In genomic region chr17:86765762-86766404, GRCm38 (mm10) we compare ENCODE assay signal across 22 mouse cellular contexts. TPM values are rescaled to one million over a fixed set of nuclear protein-coding genes. Genes with fewer than 3 reads are reported as not detected.
DNase-seq lines count a peak whose midpoint lies in the region; ATAC-seq and TF ChIP-seq lines count a peak whose summit lies in the region.
"Had no signal": no experiment of that assay in that cellular context is flagged by ENCODE, and none has a peak within 500 bp of the region (broad histone marks: within the 10 kb centered on the region; RNA-seq: fewer than 3 reads in every experiment).

No protein-coding gene starts in this region.

- H3K9ac ChIP-seq in lung, postnatal 0 days (replicated peaks; ENCODE audit: low read depth), result no peak overlapping the region
- H3K9ac ChIP-seq: forebrain, embryonic 15.5 days; heart, embryonic 15.5 days; hindbrain, embryonic 13.5 days; neural tube, embryonic 15.5 days had no signal

- WGBS in lung, postnatal 0 days, result 82% methylated on average over 8 of the region's 8 CpGs
- 93% methylated on average over 8 of the region's 8 CpGs for WGBS in limb, embryonic 10.5 days

- peak; percentile 48 for DNase-seq in gastrocnemius, postnatal 25 days
- no peak for DNase-seq in gastrocnemius, postnatal 4 days (ENCODE audit: low spot score in 2 of 2)
- DNase-seq in kidney, postnatal 36 days, result peak; percentile 58 to 59
- DNase-seq in kidney, postnatal 4 days, result no peak
- peak; percentile 3 for DNase-seq in lung, postnatal 10 days
- no peak for DNase-seq in lung, postnatal 0 days (ENCODE audit: low spot score)
- no peak for DNase-seq in limb, embryonic 10.5 days (ENCODE audit: low spot score)
- DNase-seq: adrenal gland, adult 2 months; cerebellum, adult 11-12 months; gastrocnemius, postnatal 14 days; heart, postnatal 36 days; kidney, adult 18-20 months; right cerebral cortex, adult 18-20 months; thymus, adult 18-20 months; thymus, postnatal 36 days had no signal

- no peak overlapping the region for H3K27ac ChIP-seq in lung, postnatal 0 days (ENCODE audit: low read length)
- no peak overlapping the region for H3K27ac ChIP-seq in limb, embryonic 10.5 days
- H3K27ac ChIP-seq: embryonic facial prominence, embryonic 10.5 days; forebrain, embryonic 15.5 days; heart, embryonic 15.5 days; hindbrain, embryonic 13.5 days; neural tube, embryonic 15.5 days had no signal

- no peaks in the 10 kb centered on the region for H3K9me3 ChIP-seq in lung, postnatal 0 days (ENCODE audit: low read length)
- no peaks in the 10 kb centered on the region for H3K9me3 ChIP-seq in limb, embryonic 10.5 days (replicated peaks)
- H3K9me3 ChIP-seq: embryonic facial prominence, embryonic 10.5 days; forebrain, embryonic 15.5 days; heart, embryonic 15.5 days; hindbrain, embryonic 13.5 days; neural tube, embryonic 15.5 days had no signal

- peaks cover 18% of the 10 kb centered on the region; the same call in 1 of the 2 replicates for H3K4me1 ChIP-seq in lung, postnatal 0 days (ENCODE audit: insufficient read depth, low read depth, low read length)
- peaks cover 54% of the 10 kb centered on the region for H3K4me1 ChIP-seq in limb, embryonic 10.5 days
- H3K4me1 ChIP-seq: forebrain, embryonic 15.5 days; neural tube, embryonic 15.5 days had no signal

- no peak overlapping the region for H3K4me2 ChIP-seq in lung, postnatal 0 days (replicated peaks; ENCODE audit: low read depth, low read length)
- H3K4me2 ChIP-seq: forebrain, embryonic 15.5 days; heart, embryonic 15.5 days; hindbrain, embryonic 13.5 days; midbrain, embryonic 11.5 days; neural tube, embryonic 15.5 days had no signal

- TF ChIP-seq CTCF in lung, postnatal 0 days (IDR thresholded peaks at IDR 0.05), result no peak

- no peak for ATAC-seq in lung, postnatal 0 days
- ATAC-seq: forebrain, embryonic 15.5 days had no signal

- no peak overlapping the region for H3K4me3 ChIP-seq in lung, postnatal 0 days (ENCODE audit: low read depth, low read length)
- H3K4me3 ChIP-seq in limb, embryonic 10.5 days, result no peak overlapping the region
- H3K4me3 ChIP-seq: embryonic facial prominence, embryonic 10.5 days; forebrain, embryonic 15.5 days; heart, embryonic 15.5 days; hindbrain, embryonic 13.5 days; neural tube, embryonic 15.5 days had no signal

- no peak for TF ChIP-seq EP300 in lung, postnatal 0 days (IDR thresholded peaks at IDR 0.05)

- H3K36me3 ChIP-seq in lung, postnatal 0 days (ENCODE audit: insufficient read depth, low read length), result 0 out of 2 replicates have a peak, but pooled peaks cover 7% of the 10 kb centered on the region
- no peaks in the 10 kb centered on the region for H3K36me3 ChIP-seq in limb, embryonic 10.5 days
- H3K36me3 ChIP-seq: embryonic facial prominence, embryonic 10.5 days; forebrain, embryonic 15.5 days; heart, embryonic 15.5 days; hindbrain, embryonic 13.5 days; neural tube, embryonic 15.5 days had no signal

- H3K27me3 ChIP-seq in lung, postnatal 0 days (replicated peaks; ENCODE audit: insufficient read depth, low read length), result no peaks in the 10 kb centered on the region
- H3K27me3 ChIP-seq in limb, embryonic 10.5 days (ENCODE audit: low read depth, poor library complexity, severe bottlenecking), result no peaks in the 10 kb centered on the region
- H3K27me3 ChIP-seq: forebrain, embryonic 15.5 days; heart, embryonic 15.5 days; hindbrain, embryonic 13.5 days; neural tube, embryonic 15.5 days had no signal

RNA-seq across cellular contexts. Expression of gene Epas1, which starts 12.4 kb away (rescaled TPM):
- 100 to 1,000 TPM in 1 of 2 experiments, 10 to 100 TPM in 1; 91.3 to 110 TPM for total RNA-seq in gastrocnemius, postnatal 25 days (2021)
- 10 to 100 TPM; 51.0 to 57.3 TPM for total RNA-seq in gastrocnemius, postnatal 4 days (2021)
- 89.8 and 98.3 TPM in 2 replicates for polyA plus RNA-seq in lung, postnatal 0 days (2015; fragmentation: Nextera tagmentation; extraction: Ambion mirVana)
- 2.8 and 2.9 TPM in 2 replicates for polyA plus RNA-seq in limb, embryonic 10.5 days (2016; fragmentation: Nextera tagmentation; extraction: Ambion mirVana)
- total RNA-seq: MEL had no signal

Comparison
In these comparisons a context has a peak if more than half of its experiments do, and no peak if none do; other contexts are left out.
1. DNase-seq: peak in gastrocnemius, postnatal 25 days (single experiment), kidney, postnatal 36 days (2 of 2) and lung, postnatal 10 days (single experiment); none in gastrocnemius, postnatal 4 days (0 of 2), kidney, postnatal 4 days (0 of 2), lung, postnatal 0 days (single experiment) and limb, embryonic 10.5 days (single experiment).